Mouse (Mus musculus) retina, embryonic 14.5 days (tissue): ENCODE data around the gene Chrne.
"Not testable (repeated sequence)": the region's sequence is repeated elsewhere in the genome, so short reads cannot be mapped to it uniquely, and the experiment has no call there.

ENCODE experiments used
- DNase-seq: peaks from one replicate; pipeline ENCODE4 v3.0.0-alpha.2; 2015; ENCODE audit warnings: low spot score

The Chrne gene

GRCm38 (mm10) chr11:70583775-70584174 lies 35.2 kb downstream of the Chrne start:
- DNase-seq = no peak

DNA sequence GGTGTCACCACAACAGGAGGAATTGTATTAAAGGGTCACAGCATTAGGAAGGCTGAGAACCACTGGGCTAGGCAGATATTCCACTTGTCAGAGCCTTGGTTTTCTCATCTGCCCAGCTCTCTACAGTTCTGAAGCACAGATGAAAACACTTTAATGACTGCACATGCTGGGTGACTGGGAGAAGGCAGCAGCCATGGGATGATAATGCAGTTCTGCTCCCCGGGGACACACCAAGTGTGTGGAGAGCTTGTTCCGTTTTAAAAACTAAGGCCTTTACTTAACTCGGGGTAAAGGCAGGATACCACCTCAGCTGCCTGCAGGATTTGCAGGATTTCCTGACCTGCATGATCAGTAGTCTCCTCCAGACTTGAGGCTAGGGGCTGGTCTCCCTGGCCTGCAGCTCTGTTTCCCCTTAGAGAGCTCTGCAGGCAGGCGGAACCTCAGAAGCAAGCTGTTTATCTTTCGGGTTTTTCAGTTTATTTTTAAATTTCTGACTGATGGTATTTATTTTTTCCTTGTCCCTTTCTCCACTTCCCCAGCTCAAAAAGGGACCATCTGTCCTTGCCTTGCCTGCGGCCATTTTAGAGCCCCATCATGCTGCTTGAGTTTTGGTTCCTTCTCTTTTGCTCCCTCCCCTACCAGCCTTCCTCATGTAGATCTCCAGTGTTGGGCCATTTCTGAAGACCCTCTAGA lies 35.8 kb downstream of the Chrne start:
- no peak for DNase-seq

GRCm38 (mm10) chr11:70582196-70582595 lies 36.8 kb downstream of the Chrne start:
- DNase-seq = no peak

DNA sequence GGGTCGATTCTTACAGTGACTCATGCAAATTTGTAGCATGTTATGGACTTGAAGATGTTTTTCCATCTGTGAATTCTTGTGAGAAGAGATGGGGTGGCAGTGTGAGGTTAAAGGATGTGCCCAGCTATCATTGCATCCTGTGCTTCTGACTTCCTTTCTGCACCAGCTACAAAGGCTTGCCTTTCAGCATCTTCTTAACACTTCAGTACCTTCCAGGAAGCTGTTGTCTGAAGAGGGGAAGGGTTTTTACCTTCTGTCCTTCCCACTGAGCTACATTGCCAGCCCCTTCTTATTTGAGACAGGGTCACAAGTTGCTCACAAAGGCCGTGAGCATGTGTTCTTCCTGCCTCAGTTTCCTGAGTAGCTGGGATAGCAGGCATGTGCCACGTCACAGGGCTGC lies 38.1 kb downstream of the Chrne start:
- DNase-seq = no peak

DNA sequence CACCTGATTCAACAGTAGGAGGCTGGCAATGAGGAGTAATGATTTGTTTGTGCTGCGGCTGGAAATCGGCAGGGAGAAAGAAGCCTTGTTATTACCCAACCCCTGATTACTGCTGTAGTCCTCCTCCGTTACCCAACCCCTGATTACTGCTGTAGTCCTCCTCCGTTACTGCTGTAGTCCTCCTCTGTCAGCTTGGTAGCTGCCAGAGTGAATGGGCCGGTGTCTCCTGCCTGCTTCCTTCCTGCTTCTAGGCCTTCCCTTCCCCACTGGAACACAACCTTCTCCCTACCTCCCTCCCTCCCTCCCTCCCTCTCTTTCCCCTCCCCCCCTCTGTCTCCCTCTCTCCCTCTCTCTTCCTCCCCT lies 38.7 kb downstream of the Chrne start:
- DNase-seq = no peak

- no peak for DNase-seq
Measured at GRCm38 (mm10) chr11:70579710-70580357, 39.2 kb downstream of the Chrne start.

DNA sequence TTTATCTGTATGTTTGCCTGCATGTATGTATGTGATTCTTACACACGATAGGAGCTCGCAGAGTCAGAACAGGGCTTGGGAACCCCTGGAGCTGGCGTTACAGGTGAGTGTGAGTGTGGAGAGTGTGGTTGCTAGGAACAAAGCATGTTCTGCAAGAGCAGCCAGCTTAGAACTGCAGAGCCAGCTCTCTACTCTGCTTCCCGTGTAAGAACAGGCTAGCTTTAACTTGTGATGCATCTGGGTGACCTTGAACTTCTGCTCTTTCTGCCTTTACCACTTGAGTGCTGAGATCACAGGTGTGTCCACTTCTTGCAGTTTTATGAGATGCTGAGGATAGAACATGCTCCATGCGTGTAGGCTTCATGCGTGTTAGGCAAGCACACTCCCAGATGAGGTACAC lies 40.1 kb downstream of the Chrne start:
- no peak for DNase-seq

DNA sequence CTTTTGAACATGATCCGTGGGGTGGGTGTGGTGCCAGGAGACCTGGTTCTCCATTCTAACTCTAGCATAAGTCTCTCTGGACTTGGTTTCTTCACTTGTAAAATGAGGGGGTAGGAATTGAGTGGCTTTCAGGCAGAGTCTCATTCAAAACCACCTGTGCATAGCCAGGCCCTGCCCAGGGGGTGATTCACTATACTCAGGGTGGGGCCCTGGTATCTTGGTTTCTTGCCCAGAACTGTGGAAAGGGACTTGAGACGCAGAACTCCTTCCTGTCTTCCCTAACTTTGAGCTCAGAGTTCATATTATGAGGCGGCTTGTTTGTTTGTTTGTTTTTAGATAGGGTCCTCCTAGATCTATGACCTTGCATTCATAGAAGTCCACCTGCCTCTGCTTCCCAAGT lies 41.8 kb downstream of the Chrne start:
- DNase-seq = no peak

DNA sequence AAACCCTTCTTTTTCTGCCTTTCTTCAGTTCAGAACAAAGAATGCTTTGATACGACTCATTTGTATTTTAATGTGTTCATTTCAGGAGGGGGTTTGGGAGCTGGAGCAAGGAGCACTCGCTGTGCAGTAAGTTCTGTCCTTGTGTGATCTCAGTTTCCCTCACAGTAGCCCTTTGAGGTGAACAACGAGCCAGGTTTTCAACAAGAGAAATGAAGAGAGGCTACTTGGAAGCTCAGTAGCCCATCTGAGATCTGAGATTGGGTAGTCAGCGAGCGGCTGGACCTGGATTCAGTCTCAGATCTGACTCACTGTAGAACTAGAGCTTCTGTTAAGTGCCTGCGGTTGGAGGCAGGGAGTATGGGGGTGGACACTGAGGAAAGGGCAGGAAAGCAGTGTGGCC lies 45.1 kb downstream of the Chrne start:
- no peak for DNase-seq

DNA sequence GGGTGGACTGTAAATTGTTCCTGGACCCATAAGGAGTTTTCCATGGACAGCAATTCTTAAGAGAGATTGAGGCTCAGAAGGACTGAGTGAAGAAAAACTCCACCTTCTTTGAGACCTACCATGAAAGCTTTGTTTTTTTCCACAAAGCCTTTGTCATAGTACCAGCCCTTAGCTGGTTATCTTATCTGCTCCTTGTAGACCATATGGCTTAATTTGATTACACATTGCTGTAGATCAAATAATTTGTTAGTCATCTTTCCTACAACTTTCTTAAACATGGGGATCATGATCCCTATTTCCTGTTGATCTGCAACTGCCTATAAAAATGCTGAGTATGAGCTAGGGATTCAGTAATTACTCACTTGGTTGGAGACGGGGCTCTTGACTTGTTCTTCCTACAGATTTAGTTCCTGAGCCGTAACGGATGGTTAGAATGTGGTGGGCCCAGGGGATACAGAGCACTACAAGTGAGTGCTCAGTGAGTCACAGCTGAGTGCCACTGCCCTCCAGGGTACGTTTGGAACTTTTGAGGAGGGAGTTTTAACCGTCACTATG lies 46.6 kb downstream of the Chrne start:
- no peak for DNase-seq

- DNase-seq = no peak
Measured at GRCm38 (mm10) chr11:70571641-70572040, 47.4 kb downstream of the Chrne start.

DNA sequence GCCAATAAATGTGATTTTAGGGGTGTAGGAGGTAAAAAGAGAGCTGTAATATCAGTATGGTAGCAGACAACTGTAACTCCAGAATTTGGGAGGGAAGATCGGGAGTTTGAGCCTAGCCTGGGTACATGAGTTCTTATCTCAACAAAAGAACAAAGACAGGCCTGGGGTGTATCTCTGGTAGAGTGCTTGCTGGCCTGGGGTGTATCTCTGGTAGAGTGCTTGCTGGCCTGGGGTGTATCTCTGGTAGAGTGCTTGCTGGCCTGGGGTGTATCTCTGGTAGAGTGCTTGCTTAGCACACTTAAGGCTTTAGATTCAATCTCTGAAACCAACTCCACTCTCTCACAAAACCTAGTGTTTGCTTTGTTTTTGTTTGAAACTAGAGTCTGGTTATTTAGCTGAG lies 48.4 kb downstream of the Chrne start:
- DNase-seq = not testable (repeated sequence)

DNA sequence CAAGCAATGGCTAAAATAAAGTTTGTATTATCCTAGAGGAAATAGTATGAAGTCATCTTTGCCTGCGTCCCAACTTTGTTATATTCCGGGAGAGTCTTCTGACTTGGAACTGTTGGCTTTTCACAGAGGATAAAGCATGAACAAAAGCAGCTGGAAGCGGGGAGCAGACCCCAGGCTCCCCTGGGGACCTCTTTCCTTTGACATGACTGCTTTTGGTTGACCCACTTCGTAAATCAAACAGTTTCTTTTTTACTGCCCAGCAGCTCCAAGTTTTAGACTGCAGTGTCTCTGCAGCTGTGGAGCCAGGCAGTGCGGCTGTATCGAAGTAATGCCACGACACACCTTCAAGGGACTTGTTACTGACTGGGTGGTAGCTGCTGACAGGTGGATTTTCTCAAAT lies 52.4 kb downstream of the Chrne start:
- DNase-seq = no peak
